Mouse (Mus musculus) forebrain, embryonic 13.5 days (tissue): Measurements from ENCODE around the gene Egfl8. TPM values are rescaled to one million over a fixed set of nuclear protein-coding genes. Genes with fewer than 3 reads are reported as not detected.

Source experiments
- ATAC-seq: fragments of 200-750 bp; cut with Nextera tagmentation; 2 replicates; pipeline ENCODE4 v1.8.0; 2017
- H3K27ac ChIP-seq: fragments of 300-500 bp; sonication (generic); 2 replicates; pipeline ENCODE4 v1.5.1; 2015; ENCODE audit warnings: inconsistent platforms, mild to moderate bottlenecking, moderate library complexity
- H3K27me3 ChIP-seq: fragments of 300-500 bp; sonication (generic); 2 replicates; pipeline ENCODE4 v1.6.1; 2015; ENCODE audit warnings: mild to moderate bottlenecking, inconsistent platforms
- H3K36me3 ChIP-seq: fragments of 300-500 bp; sonication (generic); 2 replicates; pipeline ENCODE4 v1.6.1; 2015; ENCODE audit warnings: mild to moderate bottlenecking, inconsistent platforms; ENCODE audit not compliant: poor library complexity, severe bottlenecking
- H3K4me1 ChIP-seq: fragments of 300-500 bp; sonication (generic); 2 replicates; pipeline ENCODE4 v1.6.1; 2015; ENCODE audit warnings: inconsistent platforms
- H3K4me2 ChIP-seq: fragments of 300-500 bp; sonication (generic); 2 replicates; pipeline ENCODE4 v1.6.1; 2015; ENCODE audit warnings: inconsistent platforms, mild to moderate bottlenecking, moderate library complexity
- H3K4me3 ChIP-seq: fragments of 300-500 bp; sonication (generic); 2 replicates; pipeline ENCODE4 v1.5.1; 2015; ENCODE audit warnings: mild to moderate bottlenecking, inconsistent platforms
- H3K9ac ChIP-seq: fragments of 300-500 bp; sonication (generic); 2 replicates; pipeline ENCODE4 v1.6.1; 2015; ENCODE audit warnings: mild to moderate bottlenecking, inconsistent platforms
- H3K9me3 ChIP-seq: fragments of 300-500 bp; sonication (generic); replicated peaks from 2 replicates; pipeline ENCODE4 v1.6.1; 2016; ENCODE audit warnings: inconsistent platforms
- WGBS: fragments of 180-500 bp; shearing (Covaris S2); methylation state at CpG from one replicate; pipeline ENCODE4 v1.1.7; 2015; 5-methylcytosine and 5-hydroxymethylcytosine counted together
- polyA plus RNA-seq: library from polyadenylated mRNA; unstranded; fragments of >200 nt; fragmentation: Nextera tagmentation; extraction: Ambion mirVana; gene quantifications from 2 replicates; pipeline ENCODE4 v1.2.1, GENCODE M21; 2015

The Egfl8 gene
- polyA plus RNA-seq, 1 experiment from 2014 or later, result 4.7 TPM

- Histone ChIP-seq H3K4me2 (peak within 1 kb of the TSS; percentile 91), H3K4me3 (peak within 1 kb of the TSS; percentile 93), H3K9me3 (no peaks in the 10 kb centered on the region), H3K27ac (peak within 1 kb of the TSS; percentile 60), H3K9ac (peak within 1 kb of the TSS; percentile 89), H3K4me1 (peaks cover 31% of the 10 kb centered on the region), H3K27me3 (no peaks in the 10 kb centered on the region), H3K36me3 (peaks cover 38% of the 10 kb centered on the region)
- ATAC-seq, result peak; percentile 97
- WGBS, result 1% methylated on average over 66 of the region's 66 CpGs
Observed at GRCm38 (mm10) chr17:34646906-34647787, 31.4 kb upstream of the Egfl8 start, which contains the start of gene Atf6b. Gene Atf6b (plus strand): TSS chr17:34647146.

- Histone ChIP-seq H3K36me3 (peaks cover 26% of the 10 kb centered on the region), H3K27ac (no peak overlapping the region), H3K27me3 (no peaks in the 10 kb centered on the region), H3K9me3 (no peaks in the 10 kb centered on the region), H3K4me2 (peak overlapping the region; percentile 70), H3K9ac (peak overlapping the region; percentile 70; the same call in 1 of the 2 replicates), H3K4me3 (peak overlapping the region; percentile 11; the same call in 1 of the 2 replicates), H3K4me1 (peaks cover 37% of the 10 kb centered on the region)
- ATAC-seq, result no peak
- WGBS, result 89% methylated on average over 30 of the region's 30 CpGs
Observed at GRCm38 (mm10) chr17:34645831-34646511, 30.2 kb upstream of the Egfl8 start.

GRCm38 (mm10) chr17:34645256-34645829 lies 29.6 kb upstream of the Egfl8 start:
- peak overlapping the region; percentile 70 for H3K9ac ChIP-seq
- H3K36me3 ChIP-seq, result peaks cover 20% of the 10 kb centered on the region
- H3K9me3 ChIP-seq, result no peaks in the 10 kb centered on the region
- H3K4me1 ChIP-seq, result peaks cover 43% of the 10 kb centered on the region
- ATAC-seq, result no peak
- H3K4me2 ChIP-seq, result peak overlapping the region; percentile 70
- peak overlapping the region; percentile 59 for H3K4me3 ChIP-seq
- 44% methylated on average over 10 of the region's 10 CpGs for WGBS
- H3K27ac ChIP-seq, result peak overlapping the region; percentile 76; the same call in 1 of the 2 replicates
- no peaks in the 10 kb centered on the region for H3K27me3 ChIP-seq

GRCm38 (mm10) chr17:34644608-34645007 lies 28.8 kb upstream of the Egfl8 start, which contains the start of gene Fkbpl:
Gene Fkbpl (plus strand): TSS chr17:34644764.
- Histone ChIP-seq H3K36me3 (peaks cover 13% of the 10 kb centered on the region), H3K4me3 (peak within 1 kb of the TSS; percentile 59), H3K9me3 (no peaks in the 10 kb centered on the region), H3K4me2 (peak within 1 kb of the TSS; percentile 70), H3K9ac (peak within 1 kb of the TSS; percentile 70), H3K27me3 (no peaks in the 10 kb centered on the region), H3K27ac (peak within 1 kb of the TSS; percentile 76), H3K4me1 (peaks cover 43% of the 10 kb centered on the region)
- ATAC-seq, result peak; percentile 85
- WGBS, result under 1% methylated on average over 16 of the region's 16 CpGs

- peaks cover 6% of the 10 kb centered on the region for H3K36me3 ChIP-seq
- no peaks in the 10 kb centered on the region for H3K27me3 ChIP-seq
- H3K4me2 ChIP-seq, result no peak overlapping the region
- H3K4me1 ChIP-seq, result peaks cover 43% of the 10 kb centered on the region
- WGBS, result 87% methylated on average over 10 of the region's 10 CpGs
- no peak overlapping the region for H3K4me3 ChIP-seq
- no peak overlapping the region for H3K9ac ChIP-seq
- H3K9me3 ChIP-seq, result no peaks in the 10 kb centered on the region
- 0 out of 2 replicates have a peak overlapping the region, but pooled peaks have one; percentile 37 for H3K27ac ChIP-seq
- no peak for ATAC-seq
Observed at GRCm38 (mm10) chr17:34643944-34644343, 28.2 kb upstream of the Egfl8 start.

GRCm38 (mm10) chr17:34643379-34643778 lies 27.6 kb upstream of the Egfl8 start:
- H3K4me3 ChIP-seq, result no peak overlapping the region
- no peak for ATAC-seq
- H3K9me3 ChIP-seq, result no peaks in the 10 kb centered on the region
- WGBS, result 91% methylated on average over 4 of the region's 4 CpGs
- peaks cover 40% of the 10 kb centered on the region for H3K4me1 ChIP-seq
- no peak overlapping the region for H3K4me2 ChIP-seq
- H3K27ac ChIP-seq, result no peak overlapping the region
- H3K9ac ChIP-seq, result no peak overlapping the region
- H3K27me3 ChIP-seq, result no peaks in the 10 kb centered on the region
- peaks cover under 1% of the 10 kb centered on the region; the same call in 1 of the 2 replicates for H3K36me3 ChIP-seq

- no peak for ATAC-seq
- peak overlapping the region; percentile 83 for H3K27ac ChIP-seq
- H3K36me3 ChIP-seq, result no peaks in the 10 kb centered on the region; the same call in 1 of the 2 replicates
- WGBS, result 89% methylated on average over 3 of the region's 3 CpGs
- 0 out of 2 replicates have a peak, but pooled peaks cover 3% of the 10 kb centered on the region for H3K27me3 ChIP-seq
- no peak overlapping the region for H3K9ac ChIP-seq
- H3K4me1 ChIP-seq, result peaks cover 31% of the 10 kb centered on the region
- H3K4me3 ChIP-seq, result no peak overlapping the region
- no peaks in the 10 kb centered on the region for H3K9me3 ChIP-seq
- H3K4me2 ChIP-seq, result no peak overlapping the region
Observed at GRCm38 (mm10) chr17:34641945-34642344, 26.2 kb upstream of the Egfl8 start.

GRCm38 (mm10) chr17:34640778-34641601 lies 25.2 kb upstream of the Egfl8 start:
- Histone ChIP-seq H3K27me3 (0 out of 2 replicates have a peak, but pooled peaks cover 4% of the 10 kb centered on the region), H3K4me2 (peak overlapping the region; percentile 26), H3K4me3 (no peak overlapping the region), H3K9me3 (no peaks in the 10 kb centered on the region), H3K9ac (peak overlapping the region; percentile 21), H3K27ac (peak overlapping the region; percentile 83), H3K4me1 (peaks cover 24% of the 10 kb centered on the region), H3K36me3 (no peaks in the 10 kb centered on the region; the same call in 1 of the 2 replicates)
- ATAC-seq, result peak; percentile 42
- WGBS, result 12% methylated on average over 11 of the region's 11 CpGs

- ATAC-seq, result no peak
- 84% methylated on average over 7 of the region's 7 CpGs for WGBS
- H3K4me1 ChIP-seq, result peaks cover 13% of the 10 kb centered on the region
- H3K27me3 ChIP-seq, result 0 out of 2 replicates have a peak, but pooled peaks cover 8% of the 10 kb centered on the region
- peak overlapping the region; percentile 54 for H3K27ac ChIP-seq
- no peak overlapping the region for H3K9ac ChIP-seq
- no peak overlapping the region for H3K4me2 ChIP-seq
- H3K4me3 ChIP-seq, result no peak overlapping the region
- no peaks in the 10 kb centered on the region for H3K36me3 ChIP-seq
- no peaks in the 10 kb centered on the region for H3K9me3 ChIP-seq
Observed at GRCm38 (mm10) chr17:34639461-34640255, 23.9 kb upstream of the Egfl8 start.

GRCm38 (mm10) chr17:34637459-34637858 lies 21.7 kb upstream of the Egfl8 start:
- no peak for ATAC-seq
- peaks cover 13% of the 10 kb centered on the region for H3K4me1 ChIP-seq
- no peak overlapping the region; the same call in 1 of the 2 replicates for H3K9ac ChIP-seq
- no peaks in the 10 kb centered on the region for H3K36me3 ChIP-seq
- no peak overlapping the region for H3K27ac ChIP-seq
- H3K9me3 ChIP-seq, result no peaks in the 10 kb centered on the region
- H3K4me3 ChIP-seq, result no peak overlapping the region
- WGBS, result 73% methylated on average over 3 of the region's 3 CpGs
- H3K4me2 ChIP-seq, result no peak overlapping the region
- H3K27me3 ChIP-seq, result peaks cover 22% of the 10 kb centered on the region
